Mouse (Mus musculus): ENCODE measurements around the gene Gm12216.

- TF ChIP-seq CTCF (IDR thresholded peaks at IDR 0.05; ENCODE audit: low read depth, low read length) (no peak), EP300 (IDR thresholded peaks at IDR 0.05; ENCODE audit: insufficient read depth, low read depth, low read length) (no peak)
Observed at GRCm38 (mm10) chr11:53825409-53825808, 33.6 kb downstream of the Gm12216 start.
